Mouse (Mus musculus) layer of hippocampus, adult 9-10 months (tissue): ENCODE data around the gene Slc25a42.
"Not testable (repeated sequence)": the region's sequence is repeated elsewhere in the genome, so short reads cannot be mapped to it uniquely, and the experiment has no call there.

Experiments used
- DNase-seq: peaks from one replicate; pipeline ENCODE4 v3.0.0; 2022; ENCODE audit warnings: low spot score

Slc25a42 gene

GRCm38 (mm10) chr8:70212112-70213055 is at the start of gene Slc25a42:
Gene Slc25a42 (minus strand): TSS chr8:70212305.
- DNase-seq, result peak; percentile 97

- no peak for DNase-seq
These were observed 46.9 kb upstream of the Slc25a42 start for GRCm38 (mm10) chr8:70259043-70259442.

GRCm38 (mm10) chr8:70258600-70258999 is 46.5 kb upstream of the Slc25a42 start:
- no peak for DNase-seq

- no peak for DNase-seq
These were observed 45.4 kb upstream of the Slc25a42 start for GRCm38 (mm10) chr8:70257456-70257855.

- DNase-seq, result no peak
These were observed 42.5 kb upstream of the Slc25a42 start for GRCm38 (mm10) chr8:70254628-70255027.

GRCm38 (mm10) chr8:70247841-70248240 is 35.7 kb upstream of the Slc25a42 start:
- DNase-seq, result no peak

GRCm38 (mm10) chr8:70246622-70247021 is 34.5 kb upstream of the Slc25a42 start:
- DNase-seq, result no peak

- DNase-seq, result no peak
These were observed 28.5 kb upstream of the Slc25a42 start for GRCm38 (mm10) chr8:70240642-70241041.

- DNase-seq, result no peak
These were observed 25.7 kb upstream of the Slc25a42 start for GRCm38 (mm10) chr8:70237842-70238241.

- no peak for DNase-seq
These were observed 22.6 kb upstream of the Slc25a42 start for GRCm38 (mm10) chr8:70234781-70235128.

- DNase-seq, result peak; percentile 94
These were observed 22.1 kb upstream of the Slc25a42 start, which contains the start of the genes Sugp2 and Armc6 for GRCm38 (mm10) chr8:70234080-70234780. Gene Sugp2 (plus strand): TSS chr8:70234226. Gene Armc6 (minus strand): TSS chr8:70234466.

- no peak for DNase-seq
These were observed 21.5 kb upstream of the Slc25a42 start for GRCm38 (mm10) chr8:70233606-70234005.

GRCm38 (mm10) chr8:70230837-70231236 is 18.7 kb upstream of the Slc25a42 start:
- no peak for DNase-seq

GRCm38 (mm10) chr8:70227997-70228396 is 15.9 kb upstream of the Slc25a42 start:
- DNase-seq, result no peak

GRCm38 (mm10) chr8:70223341-70223740 is 11.2 kb upstream of the Slc25a42 start:
- DNase-seq, result no peak

GRCm38 (mm10) chr8:70222041-70222440 is 9.9 kb upstream of the Slc25a42 start:
- no peak for DNase-seq

- no peak for DNase-seq
These were observed 8.8 kb upstream of the Slc25a42 start for GRCm38 (mm10) chr8:70220911-70221310.

GRCm38 (mm10) chr8:70220236-70220840 is 8.2 kb upstream of the Slc25a42 start:
- no peak for DNase-seq

- no peak for DNase-seq
These were observed 7.1 kb upstream of the Slc25a42 start for GRCm38 (mm10) chr8:70219107-70219684.

GRCm38 (mm10) chr8:70217441-70217840 is 5.3 kb upstream of the Slc25a42 start:
- DNase-seq, result no peak

- peak; percentile 48 for DNase-seq
These were observed 4.5 kb upstream of the Slc25a42 start for GRCm38 (mm10) chr8:70216566-70216965.

GRCm38 (mm10) chr8:70216161-70216560 is 4.1 kb upstream of the Slc25a42 start:
- DNase-seq, result not testable (repeated sequence)
